In the genomic region with DNA sequence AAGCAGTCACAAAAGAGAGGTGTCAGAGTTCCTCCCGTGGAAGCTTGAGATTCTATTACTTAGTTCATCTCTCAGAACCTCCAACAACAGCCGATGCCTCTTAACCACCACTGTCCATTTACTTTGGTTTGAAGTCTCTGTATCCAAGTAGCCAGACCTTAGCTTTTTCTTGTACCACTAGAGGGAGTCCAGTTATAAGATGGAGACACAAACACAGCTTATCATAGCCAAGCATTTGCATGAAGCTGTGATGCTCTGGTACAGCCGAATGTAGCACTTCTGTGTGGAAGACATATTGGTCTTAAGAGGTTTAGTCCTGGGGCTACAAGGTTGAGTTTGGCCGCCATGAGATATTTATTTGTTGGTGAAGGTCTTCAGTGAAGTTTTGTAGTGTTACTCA, we compare ENCODE assay signal across 10 mouse cellular contexts. TPM values are rescaled to one million over a fixed set of nuclear protein-coding genes. Genes with fewer than 3 reads are reported as not detected.
DNase-seq lines count a peak whose midpoint lies in the region; ATAC-seq and TF ChIP-seq lines count a peak whose summit lies in the region.
"Had no signal": no experiment of that assay in that cellular context is flagged by ENCODE, and none has a peak within 500 bp of the region (broad histone marks: within the 10 kb centered on the region; RNA-seq: fewer than 3 reads in every experiment).

No protein-coding gene starts in this region.

- WGBS in kidney, adult 2 months: 42% methylated on average over 4 of the region's 4 CpGs
- WGBS in hindbrain, postnatal 0 days: 64% methylated on average over 4 of the region's 4 CpGs

- H3K27ac ChIP-seq in kidney, adult 2 months (ENCODE audit: insufficient read depth, low read depth, low read length): no peak overlapping the region
- H3K27ac ChIP-seq in hindbrain, postnatal 0 days: no peak overlapping the region
- H3K27ac ChIP-seq: midbrain, embryonic 12.5 days had no signal

- H3K4me2 ChIP-seq in hindbrain, postnatal 0 days (ENCODE audit: low read depth, low read length): no peak overlapping the region
- H3K4me2 ChIP-seq: midbrain, embryonic 12.5 days had no signal

- no peaks in the 10 kb centered on the region for H3K4me1 ChIP-seq in kidney, adult 2 months (ENCODE audit: control insufficient read depth, insufficient read depth, low read length)
- no peaks in the 10 kb centered on the region for H3K4me1 ChIP-seq in hindbrain, postnatal 0 days (ENCODE audit: insufficient read depth, low read length)
- H3K4me1 ChIP-seq: midbrain, embryonic 12.5 days had no signal

- no peaks in the 10 kb centered on the region for H3K9me3 ChIP-seq in hindbrain, postnatal 0 days (ENCODE audit: low read length)

- DNase-seq in kidney, adult 2 months: peak; percentile 42
- no peak for DNase-seq in kidney, postnatal 25 days
- peak; percentile 77 for DNase-seq in 3T3-L1 (ENCODE audit: low read depth, low spot score)
- peak; percentile 38 for DNase-seq in Muller cell, postnatal 12 days (ENCODE audit: inconsistent ontology term)
- peak; percentile 84 for DNase-seq in hindbrain, postnatal 0 days (ENCODE audit: low spot score)
- DNase-seq in T-cell, adult 2 months (ENCODE audit: low spot score): no peak
- no peak for DNase-seq in yolk sac, embryonic 10.5 days (ENCODE audit: low spot score)

- no peak for TF ChIP-seq POLR2A in kidney, adult 2 months (IDR thresholded peaks at IDR 0.05; ENCODE audit: low read depth, low read length)

- no peak overlapping the region for H3K9ac ChIP-seq in hindbrain, postnatal 0 days (replicated peaks; ENCODE audit: low read length)
- H3K9ac ChIP-seq: midbrain, embryonic 12.5 days had no signal

- no peaks in the 10 kb centered on the region for H3K27me3 ChIP-seq in kidney, adult 2 months (replicated peaks; ENCODE audit: control insufficient read depth, insufficient read depth, low read length)
- no peaks in the 10 kb centered on the region for H3K27me3 ChIP-seq in hindbrain, postnatal 0 days (ENCODE audit: insufficient read depth, low read length)
- H3K27me3 ChIP-seq: midbrain, embryonic 12.5 days had no signal

- H3K4me3 ChIP-seq in kidney, adult 2 months (ENCODE audit: insufficient read depth, low read depth, low read length): no peak overlapping the region
- no peak overlapping the region for H3K4me3 ChIP-seq in hindbrain, postnatal 0 days (ENCODE audit: low read length)
- H3K4me3 ChIP-seq: erythroblast, embryonic 14.5 days; midbrain, embryonic 12.5 days had no signal

- ATAC-seq in hindbrain, postnatal 0 days: peak; percentile 62
- no peak for ATAC-seq in granulocyte monocyte progenitor cell, adult 5-6 weeks (replicated peaks; ENCODE audit: poor library complexity, severe bottlenecking)

- TF ChIP-seq CTCF in kidney, adult 2 months (conservative IDR thresholded peaks at IDR 0.05; ENCODE audit: insufficient read depth, insufficient read length, low read depth, low read length): peak; percentile 25; the same call in 1 of the 2 replicates
- TF ChIP-seq CTCF in hindbrain, postnatal 0 days (IDR thresholded peaks at IDR 0.05; ENCODE audit: low read depth): peak; percentile 75

- no peaks in the 10 kb centered on the region for H3K36me3 ChIP-seq in kidney, adult 2 months (ENCODE audit: control insufficient read depth, insufficient read depth, low read length)
- no peaks in the 10 kb centered on the region for H3K36me3 ChIP-seq in hindbrain, postnatal 0 days (ENCODE audit: insufficient read depth, low read length)
- H3K36me3 ChIP-seq: midbrain, embryonic 12.5 days had no signal

RNA-seq across cellular contexts. Expression of a gene that starts 48.1 kb away (rescaled TPM):
- 1.1 and 1.6 TPM in 2 replicates for polyA plus RNA-seq in kidney, adult 2 months (2012; rRNA removed)
- 4.8 and 8.4 TPM in 2 replicates for total RNA-seq in hindbrain, postnatal 0 days (2014; rRNA removed)
- 1.1 and 1.6 TPM in 2 replicates for polyA plus RNA-seq in hindbrain, postnatal 0 days (2015; fragmentation: Nextera tagmentation; extraction: Ambion mirVana)
- not detected in 2 replicates for total RNA-seq in granulocyte monocyte progenitor cell, adult 5-6 weeks (2014; fragmentation: Nextera tagmentation)
- total RNA-seq in granulocyte monocyte progenitor cell, adult 5-6 weeks (2017): not detected in 2 replicates
- polyA plus RNA-seq: erythroblast, embryonic 14.5 days had no signal

Comparison
In these comparisons a context has a peak if more than half of its experiments do, and no peak if none do; other contexts are left out.
1. DNase-seq: peak in kidney, adult 2 months (single experiment), 3T3-L1 (single experiment), Muller cell, postnatal 12 days (single experiment) and hindbrain, postnatal 0 days (single experiment); none in kidney, postnatal 25 days (0 of 2), T-cell, adult 2 months (single experiment) and yolk sac, embryonic 10.5 days (single experiment).